Mouse (Mus musculus) Patski (cell line): Measurements from ENCODE around the gene Hivep3. TPM values are rescaled to one million over a fixed set of nuclear protein-coding genes. Genes with fewer than 3 reads are reported as not detected.

ENCODE experiments used
- ATAC-seq: fragments of 100-300 bp; one replicate; pipeline ENCODE4 v1.8.0; 2021
- CTCF ChIA-PET: fragments of 350-600 bp; sonication (Branson Sonifier 250); formaldehyde crosslinking; loops from one replicate; lab custom pipeline; 2022; ENCODE audit warnings: inconsistent platforms; lab: Charles Lee
- POLR2A ChIA-PET: fragments of 350-600 bp; sonication (Branson Sonifier 250); formaldehyde crosslinking; loops from one replicate; lab custom pipeline; 2022; ENCODE audit warnings: antibody characterized with exemption, inconsistent platforms; lab: Charles Lee
- DNase-seq: peaks from one replicate; pipeline ENCODE4 v3.0.0-alpha.2; 2011; ENCODE audit warnings: low read depth, low spot score
- H3K27me3 ChIP-seq: fragments of 371-371 bp; one replicate; pipeline ENCODE4 v1.5.1; 2021
- CTCF ChIP-seq: fragments of 100-300 bp; IDR thresholded peaks from one replicate; pipeline ENCODE4 v1.5.1; 2021
- in situ Hi-C: fragments of 300-500 bp; cut with MboI; formaldehyde crosslinking; loops from 3 replicates; pipeline ENCODE4 v1.11.1; 2018; ENCODE audit warnings: low pct_unique_long_range_greater_than_20kb, mixed read lengths
- polyA plus RNA-seq: library from polyadenylated mRNA; unstranded; gene quantifications from one replicate; pipeline ENCODE4 v1.2.3, GENCODE M21; 2021

The Hivep3 gene
- polyA plus RNA-seq, 1 experiment from 2014 or later, result 4.4 TPM

GRCm38 (mm10) chr4:120124656-120125055, 391.1 kb downstream of the Hivep3 start:
- CTCF ChIA-PET, result no interaction called here
- no peaks in the 10 kb centered on the region for H3K27me3 ChIP-seq
- in situ Hi-C loops, result loop anchor here (5.0 kb wide), 2 partner anchors 103 to 248 kb away; no protein-coding TSS in a partner anchor
- ATAC-seq, result no peak
- POLR2A ChIA-PET, result no interaction called here
- DNase-seq, result no peak
- no peak for TF ChIP-seq CTCF

- no peaks in the 10 kb centered on the region for H3K27me3 ChIP-seq
- ChIA-PET CTCF (interaction anchor here (0.7 to 1.6 kb wide), 4 partner anchors 9 to 403 kb away, joined by 3 to 5 read pairs (median 4); no protein-coding TSS in a partner anchor), POLR2A (interaction anchor here (0.7 kb wide), 1 partner anchor 387 kb away, joined by 4 read pairs; no protein-coding TSS in a partner anchor)
- ATAC-seq (peak; percentile 44), DNase-seq (peak; percentile 68)
- in situ Hi-C loops, result no loop called here
- no peak for TF ChIP-seq CTCF
Measured at GRCm38 (mm10) chr4:120126047-120126446, 392.5 kb downstream of the Hivep3 start.

- ChIA-PET CTCF (interaction anchor here (3.5 kb wide), 1 partner anchor 22 kb away, joined by 10 read pairs; no protein-coding TSS in a partner anchor), POLR2A (no interaction called here)
- no peak for TF ChIP-seq CTCF
- no peaks in the 10 kb centered on the region for H3K27me3 ChIP-seq
- DNase-seq (no peak), ATAC-seq (no peak)
- in situ Hi-C loops, result no loop called here
Measured at GRCm38 (mm10) chr4:120127333-120127732, 393.7 kb downstream of the Hivep3 start.

GRCm38 (mm10) chr4:120128033-120128432, 394.4 kb downstream of the Hivep3 start:
- CTCF ChIA-PET, result interaction anchor here (1.2 to 3.5 kb wide), 2 partner anchors 8 to 21 kb away, joined by 3 to 10 read pairs; no protein-coding TSS in a partner anchor
- DNase-seq (peak; percentile 77), ATAC-seq (peak; percentile 35)
- in situ Hi-C loops, result no loop called here
- no peaks in the 10 kb centered on the region for H3K27me3 ChIP-seq
- POLR2A ChIA-PET, result no interaction called here
- TF ChIP-seq CTCF, result no peak

GRCm38 (mm10) chr4:120129233-120129885, 395.8 kb downstream of the Hivep3 start:
- no peak for TF ChIP-seq CTCF
- ChIA-PET CTCF (interaction anchor here (0.6 to 3.5 kb wide), 3 partner anchors 9 to 33 kb away, joined by 3 to 10 read pairs (median 3); no protein-coding TSS in a partner anchor), POLR2A (interaction anchor here (0.5 to 0.7 kb wide), 2 partner anchors 20 to 252 kb away, joined by 3 to 6 read pairs; no protein-coding TSS in a partner anchor)
- no peaks in the 10 kb centered on the region for H3K27me3 ChIP-seq
- ATAC-seq (no peak), DNase-seq (no peak)
- in situ Hi-C loops, result no loop called here

- CTCF ChIA-PET, result interaction anchor here (0.9 to 1.9 kb wide), 2 partner anchors 11 to 19 kb away, joined by 4 read pairs; no protein-coding TSS in a partner anchor
- ATAC-seq (no peak), DNase-seq (no peak)
- no peak for TF ChIP-seq CTCF
- POLR2A ChIA-PET, result no interaction called here
- in situ Hi-C loops, result no loop called here
- no peaks in the 10 kb centered on the region for H3K27me3 ChIP-seq
Measured at GRCm38 (mm10) chr4:120130926-120131325, 397.3 kb downstream of the Hivep3 start.

GRCm38 (mm10) chr4:120131441-120132220, 398.0 kb downstream of the Hivep3 start:
- ChIA-PET CTCF (interaction anchor here (0.9 to 1.9 kb wide), 2 partner anchors 10 to 18 kb away, joined by 4 read pairs; no protein-coding TSS in a partner anchor), POLR2A (no interaction called here)
- DNase-seq (peak; percentile 75), ATAC-seq (peak; percentile 24)
- H3K27me3 ChIP-seq, result no peaks in the 10 kb centered on the region
- no peak for TF ChIP-seq CTCF
- in situ Hi-C loops, result no loop called here

GRCm38 (mm10) chr4:120134223-120134622, 400.6 kb downstream of the Hivep3 start:
- no peaks in the 10 kb centered on the region for H3K27me3 ChIP-seq
- ATAC-seq, result no peak
- no peak for TF ChIP-seq CTCF
- CTCF ChIA-PET, result interaction anchor here (1.3 to 1.4 kb wide), 2 partner anchors 9 to 15 kb away, joined by 3 to 7 read pairs; no protein-coding TSS in a partner anchor
- POLR2A ChIA-PET, result no interaction called here
- in situ Hi-C loops, result no loop called here
- DNase-seq, result no peak

GRCm38 (mm10) chr4:120141810-120142209, 408.2 kb downstream of the Hivep3 start:
- ATAC-seq (no peak), DNase-seq (no peak)
- CTCF ChIA-PET, result interaction anchor here (0.8 to 1.4 kb wide), 2 partner anchors 9 to 11 kb away, joined by 3 to 4 read pairs; no protein-coding TSS in a partner anchor

GRCm38 (mm10) chr4:120142905-120143304, 409.3 kb downstream of the Hivep3 start:
- ATAC-seq (no peak), DNase-seq (no peak)
- H3K27me3 ChIP-seq, result no peaks in the 10 kb centered on the region
- TF ChIP-seq CTCF, result no peak
- POLR2A ChIA-PET, result no interaction called here
- in situ Hi-C loops, result no loop called here
- CTCF ChIA-PET, result interaction anchor here (0.8 to 1.6 kb wide), 3 partner anchors 9 to 12 kb away, joined by 3 to 4 read pairs (median 3); no protein-coding TSS in a partner anchor

More at GRCm38 (mm10) chr4:120141810-120142209, 408.2 kb downstream of the Hivep3 start:
- POLR2A ChIA-PET, result no interaction called here
- TF ChIP-seq CTCF, result no peak
- H3K27me3 ChIP-seq, result no peaks in the 10 kb centered on the region
- in situ Hi-C loops, result no loop called here
